Mouse (Mus musculus) kidney, adult 2 months (tissue): ENCODE measurements around the gene Dtx1. TPM values are rescaled to one million over a fixed set of nuclear protein-coding genes. Genes with fewer than 3 reads are reported as not detected.

Source experiments
- DNase-seq: peaks from one replicate; pipeline ENCODE4 v3.0.0; 2021
- H3K27ac ChIP-seq: fragments of 200-500 bp; 2 replicates; pipeline ENCODE4 v1.5.1; 2012; ENCODE audit warnings: low read depth, low read length, control low read depth, inconsistent platforms; ENCODE audit not compliant: insufficient read depth
- H3K27me3 ChIP-seq: fragments of 200-500 bp; replicated peaks from 2 replicates; pipeline ENCODE4 v1.6.1; 2012; ENCODE audit warnings: mild to moderate bottlenecking, moderate library complexity, low read length, inconsistent platforms; ENCODE audit not compliant: control insufficient read depth, insufficient read depth
- H3K36me3 ChIP-seq: fragments of 200-500 bp; 2 replicates; pipeline ENCODE4 v1.6.1; 2012; ENCODE audit warnings: mild to moderate bottlenecking, moderate library complexity, low read length, inconsistent platforms; ENCODE audit not compliant: control insufficient read depth, insufficient read depth
- H3K4me1 ChIP-seq: fragments of 200-500 bp; 2 replicates; pipeline ENCODE4 v1.6.1; 2011; ENCODE audit warnings: low read length; ENCODE audit not compliant: control insufficient read depth, insufficient read depth
- H3K4me3 ChIP-seq: fragments of 200-500 bp; 2 replicates; pipeline ENCODE4 v1.5.1; 2011; ENCODE audit warnings: mild to moderate bottlenecking, low read depth, low read length, control low read depth; ENCODE audit not compliant: insufficient read depth
- CTCF ChIP-seq: fragments of 200-500 bp; conservative IDR thresholded peaks from 2 replicates; pipeline ENCODE4 v1.5.1; 2011; ENCODE audit warnings: low read depth, mild to moderate bottlenecking, control low read depth, low read length, moderate library complexity, mixed read lengths; ENCODE audit not compliant: insufficient read depth, insufficient read length
- POLR2A ChIP-seq: fragments of 200-500 bp; IDR thresholded peaks from one replicate; pipeline ENCODE4 v1.6.1; 2011; ENCODE audit warnings: low read depth, low read length, control low read depth
- WGBS: fragments of 180-500 bp; shearing (Covaris S2); methylation state at CpG from one replicate; pipeline ENCODE4 v1.1.7; 2018; 5-methylcytosine and 5-hydroxymethylcytosine counted together
- polyA plus RNA-seq: library from polyadenylated mRNA; depleted of rRNA; stranded (reverse); fragments of >200 nt; gene quantifications from 2 replicates; pipeline ENCODE4 v1.2.3, GENCODE M21; 2012

Gene Dtx1
- polyA plus RNA-seq, 1 experiment, result 4.4 TPM

GRCm38 (mm10) chr5:120706541-120706940 is 5.2 kb downstream of the Dtx1 start:
- DNase-seq, result no peak
- 23% methylated on average over 16 of the region's 16 CpGs for WGBS
- H3K27me3 ChIP-seq, result peaks cover 2% of the 10 kb centered on the region
- H3K36me3 ChIP-seq, result no peaks in the 10 kb centered on the region
- H3K4me3 ChIP-seq, result no peak overlapping the region
- TF ChIP-seq POLR2A (no peak), CTCF (no peak)
- no peaks in the 10 kb centered on the region for H3K4me1 ChIP-seq
- H3K27ac ChIP-seq, result no peak overlapping the region

- no peak for DNase-seq
- Histone ChIP-seq H3K27me3 (no peaks in the 10 kb centered on the region), H3K27ac (no peak overlapping the region), H3K4me3 (no peak overlapping the region), H3K36me3 (no peaks in the 10 kb centered on the region), H3K4me1 (no peaks in the 10 kb centered on the region)
- WGBS, result 48% methylated on average over 6 of the region's 6 CpGs
- TF ChIP-seq POLR2A, result no peak
- TF ChIP-seq CTCF, result no peak
These were observed 7.3 kb downstream of the Dtx1 start for GRCm38 (mm10) chr5:120704421-120704820.

- H3K36me3 ChIP-seq, result no peaks in the 10 kb centered on the region
- H3K4me3 ChIP-seq, result no peak overlapping the region
- WGBS, result 85% methylated on average over 3 of the region's 3 CpGs
- no peaks in the 10 kb centered on the region for H3K27me3 ChIP-seq
- H3K27ac ChIP-seq, result no peak overlapping the region
- no peaks in the 10 kb centered on the region for H3K4me1 ChIP-seq
- no peak for TF ChIP-seq POLR2A
- no peak for TF ChIP-seq CTCF
- no peak for DNase-seq
These were observed 8.1 kb downstream of the Dtx1 start for GRCm38 (mm10) chr5:120703660-120704059.

GRCm38 (mm10) chr5:120702969-120703368 is 8.8 kb downstream of the Dtx1 start:
- 73% methylated on average over 2 of the region's 2 CpGs for WGBS
- H3K27me3 ChIP-seq, result no peaks in the 10 kb centered on the region
- H3K4me3 ChIP-seq, result no peak overlapping the region
- H3K27ac ChIP-seq, result no peak overlapping the region
- H3K4me1 ChIP-seq, result no peaks in the 10 kb centered on the region
- no peak for TF ChIP-seq POLR2A
- no peak for TF ChIP-seq CTCF
- no peak for DNase-seq
- H3K36me3 ChIP-seq, result no peaks in the 10 kb centered on the region

GRCm38 (mm10) chr5:120702421-120702820 is 9.3 kb downstream of the Dtx1 start:
- H3K4me3 ChIP-seq, result no peak overlapping the region
- no peak for DNase-seq
- H3K4me1 ChIP-seq, result no peaks in the 10 kb centered on the region
- H3K27ac ChIP-seq, result no peak overlapping the region
- no peaks in the 10 kb centered on the region for H3K36me3 ChIP-seq
- TF ChIP-seq POLR2A, result no peak
- no peak for TF ChIP-seq CTCF
- H3K27me3 ChIP-seq, result no peaks in the 10 kb centered on the region
- WGBS, result 85% methylated on average over 4 of the region's 4 CpGs

GRCm38 (mm10) chr5:120700996-120701790 is 10.5 kb downstream of the Dtx1 start:
- Histone ChIP-seq H3K27ac (no peak overlapping the region), H3K36me3 (no peaks in the 10 kb centered on the region), H3K4me1 (no peaks in the 10 kb centered on the region), H3K4me3 (no peak overlapping the region), H3K27me3 (no peaks in the 10 kb centered on the region)
- no peak for DNase-seq
- no peak for TF ChIP-seq POLR2A
- no peak for TF ChIP-seq CTCF
- whole genome bisulfite sequencing, result 59% methylated on average over 11 of the region's 11 CpGs

- H3K36me3 ChIP-seq, result no peaks in the 10 kb centered on the region
- no peaks in the 10 kb centered on the region for H3K27me3 ChIP-seq
- DNase-seq, result no peak
- H3K4me1 ChIP-seq, result no peaks in the 10 kb centered on the region
- H3K4me3 ChIP-seq, result no peak overlapping the region
- no peak overlapping the region for H3K27ac ChIP-seq
- 50% methylated on average over 16 of the region's 16 CpGs for WGBS
- TF ChIP-seq POLR2A (no peak), CTCF (no peak)
These were observed 12.8 kb downstream of the Dtx1 start for GRCm38 (mm10) chr5:120698801-120699391.
